Mouse (Mus musculus) Patski (cell line): Measurements from ENCODE around the gene Alox5ap. TPM values are rescaled to one million over a fixed set of nuclear protein-coding genes. Genes with fewer than 3 reads are reported as not detected.

Source experiments
- ATAC-seq: fragments of 100-300 bp; one replicate; pipeline ENCODE4 v1.8.0; 2021
- CTCF ChIA-PET: fragments of 350-600 bp; sonication (Branson Sonifier 250); formaldehyde crosslinking; loops from one replicate; lab custom pipeline; 2022; ENCODE audit warnings: inconsistent platforms; lab: Charles Lee
- POLR2A ChIA-PET: fragments of 350-600 bp; sonication (Branson Sonifier 250); formaldehyde crosslinking; loops from one replicate; lab custom pipeline; 2022; ENCODE audit warnings: antibody characterized with exemption, inconsistent platforms; lab: Charles Lee
- DNase-seq: peaks from one replicate; pipeline ENCODE4 v3.0.0-alpha.2; 2011; ENCODE audit warnings: low read depth, low spot score
- H3K27me3 ChIP-seq: fragments of 371-371 bp; one replicate; pipeline ENCODE4 v1.5.1; 2021
- CTCF ChIP-seq: fragments of 100-300 bp; IDR thresholded peaks from one replicate; pipeline ENCODE4 v1.5.1; 2021
- in situ Hi-C: fragments of 300-500 bp; cut with MboI; formaldehyde crosslinking; loops from 3 replicates; pipeline ENCODE4 v1.11.1; 2018; ENCODE audit warnings: low pct_unique_long_range_greater_than_20kb, mixed read lengths
- polyA plus RNA-seq: library from polyadenylated mRNA; unstranded; gene quantifications from one replicate; pipeline ENCODE4 v1.2.3, GENCODE M21; 2021

Gene Alox5ap
- polyA plus RNA-seq, 1 experiment from 2014 or later: 0.64 TPM

- TF ChIP-seq CTCF: peak; percentile 52
- POLR2A ChIA-PET: no interaction called here
- DNase-seq: peak; percentile 17
- in situ Hi-C loops: no loop called here
- no peaks in the 10 kb centered on the region for H3K27me3 ChIP-seq
- CTCF ChIA-PET: interaction anchor here (1.1 to 1.8 kb wide), 4 partner anchors 10 to 217 kb away, joined by 3 to 9 read pairs (median 4); no protein-coding TSS in a partner anchor
- ATAC-seq: peak; percentile 85
Observed at GRCm38 (mm10) chr5:149279273-149279844, 14.8 kb downstream of the Alox5ap start.

- TF ChIP-seq CTCF: peak; percentile 78
- in situ Hi-C loops: no loop called here
- no peaks in the 10 kb centered on the region for H3K27me3 ChIP-seq
- CTCF ChIA-PET: interaction anchor here (1.8 kb wide), 1 partner anchor 93 kb away, joined by 6 read pairs; no protein-coding TSS in a partner anchor
- POLR2A ChIA-PET: no interaction called here
- no peak for ATAC-seq
- no peak for DNase-seq
Observed at GRCm38 (mm10) chr5:149283009-149283408, 18.4 kb downstream of the Alox5ap start.

DNA sequence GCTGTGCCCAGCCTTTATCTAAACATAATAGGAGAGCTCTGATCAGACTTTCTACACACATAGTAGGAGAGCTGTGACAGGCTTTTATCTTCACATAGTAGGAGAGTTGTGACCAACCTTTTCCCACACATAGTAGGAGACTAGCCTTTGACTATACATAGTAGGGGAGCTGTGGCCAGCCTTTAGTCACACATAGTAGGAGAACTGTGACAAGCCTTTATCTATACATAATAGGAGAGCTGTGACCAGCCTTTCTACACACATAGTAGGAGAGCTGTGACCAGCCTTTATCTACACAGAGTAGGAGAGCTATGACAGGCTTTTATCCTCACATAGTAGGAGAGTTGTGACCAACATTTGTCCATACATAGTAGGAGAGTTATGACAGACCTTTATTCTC, 19.3 kb downstream of the Alox5ap start:
- DNase-seq: no peak
- ChIA-PET CTCF (interaction anchor here (1.3 to 1.8 kb wide), 4 partner anchors 11 to 221 kb away, joined by 4 to 6 read pairs (median 4); no protein-coding TSS in a partner anchor), POLR2A (no interaction called here)
- in situ Hi-C loops: no loop called here
- no peak for TF ChIP-seq CTCF
- no peak for ATAC-seq
- H3K27me3 ChIP-seq: no peaks in the 10 kb centered on the region

DNA sequence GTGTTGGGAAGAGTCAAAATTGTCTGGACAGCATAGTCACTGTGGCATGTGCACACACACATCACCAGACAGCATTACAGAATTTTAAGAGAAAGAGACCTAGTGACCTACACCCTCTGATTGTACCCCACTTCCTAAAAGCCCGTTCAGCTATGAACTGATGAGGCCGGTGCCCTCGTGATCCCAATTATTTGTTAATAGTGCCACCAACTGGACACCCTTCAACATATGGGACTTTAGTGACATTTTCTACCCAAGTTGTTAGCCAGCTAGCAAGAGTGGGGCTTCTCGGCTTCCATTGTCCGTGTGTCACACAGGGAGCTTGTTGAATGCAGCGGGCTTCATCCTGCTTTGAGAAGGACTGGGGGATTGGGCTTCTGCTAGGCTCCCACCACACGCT, 21.5 kb downstream of the Alox5ap start:
- in situ Hi-C loops: no loop called here
- ATAC-seq: no peak
- ChIA-PET POLR2A (no interaction called here), CTCF (interaction anchor here (0.9 to 1.4 kb wide), 3 partner anchors 68 to 237 kb away, joined by 3 to 4 read pairs (median 3); no protein-coding TSS in a partner anchor)
- no peaks in the 10 kb centered on the region for H3K27me3 ChIP-seq
- no peak for DNase-seq
- no peak for TF ChIP-seq CTCF

GRCm38 (mm10) chr5:149287148-149288038, 22.8 kb downstream of the Alox5ap start:
- DNase-seq (no peak), ATAC-seq (no peak)
- CTCF ChIA-PET: interaction anchor here (1.2 to 1.3 kb wide), 3 partner anchors 9 to 265 kb away, joined by 3 to 4 read pairs (median 3); no protein-coding TSS in a partner anchor
- POLR2A ChIA-PET: no interaction called here
- no peaks in the 10 kb centered on the region for H3K27me3 ChIP-seq
- in situ Hi-C loops: no loop called here
- TF ChIP-seq CTCF: no peak

DNA sequence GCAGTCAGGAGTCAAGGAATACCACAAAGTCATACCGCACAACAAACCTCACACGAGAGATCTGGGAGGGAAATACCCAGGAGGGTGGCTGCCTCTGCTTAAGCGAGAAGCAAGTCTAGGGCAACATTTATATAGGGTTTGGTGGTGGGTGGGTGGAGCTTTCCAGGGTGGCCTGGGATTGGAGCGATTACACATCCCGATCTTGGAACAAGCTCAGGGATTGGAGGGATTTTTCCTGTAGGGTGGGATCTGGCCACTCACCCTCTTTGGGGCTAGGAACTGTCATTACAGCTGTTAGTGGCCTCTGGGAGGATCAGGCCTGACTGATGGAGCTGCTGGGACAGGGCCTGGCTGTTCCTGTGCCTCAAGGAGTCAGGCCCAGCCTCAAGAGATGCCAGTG, 26.7 kb downstream of the Alox5ap start:
- DNase-seq (no peak), ATAC-seq (no peak)
- no peak for TF ChIP-seq CTCF
- in situ Hi-C loops: no loop called here
- CTCF ChIA-PET: no interaction called here
- POLR2A ChIA-PET: no interaction called here
- H3K27me3 ChIP-seq: no peaks in the 10 kb centered on the region

- POLR2A ChIA-PET: no interaction called here
- in situ Hi-C loops: no loop called here
- no peaks in the 10 kb centered on the region for H3K27me3 ChIP-seq
- DNase-seq: no peak
- TF ChIP-seq CTCF: no peak
- CTCF ChIA-PET: no interaction called here
- ATAC-seq: no peak
Observed at GRCm38 (mm10) chr5:149293071-149293470, 28.5 kb downstream of the Alox5ap start.

GRCm38 (mm10) chr5:149296808-149297207, 32.2 kb downstream of the Alox5ap start:
- DNase-seq: no peak
- ChIA-PET POLR2A (interaction anchor here (1.2 kb wide), 1 partner anchor 23 kb away, joined by 6 read pairs; no protein-coding TSS in a partner anchor), CTCF (interaction anchor here (1.1 to 1.4 kb wide), 2 partner anchors 9 to 18 kb away, joined by 4 read pairs; no protein-coding TSS in a partner anchor)
- ATAC-seq: no peak
- no peak for TF ChIP-seq CTCF
- H3K27me3 ChIP-seq: no peaks in the 10 kb centered on the region
- in situ Hi-C loops: no loop called here

DNA sequence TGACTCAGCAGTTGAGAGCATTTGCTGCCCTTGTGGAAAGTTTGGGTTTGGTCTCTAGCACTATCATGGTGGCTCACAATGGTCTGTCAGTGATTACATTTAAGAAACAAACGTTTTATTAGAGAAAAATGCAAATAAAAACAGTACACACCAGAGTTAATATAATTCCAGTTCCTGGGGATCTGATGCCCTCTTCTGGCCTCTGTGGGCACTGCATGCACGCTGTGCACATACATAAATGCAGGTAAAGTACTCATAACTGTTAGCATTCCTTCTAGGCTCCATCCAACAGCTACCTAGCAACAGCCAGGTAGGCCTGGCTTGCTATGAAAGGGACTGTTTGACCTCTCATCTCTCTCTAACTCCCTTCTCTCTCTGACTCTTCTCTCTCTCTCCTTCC, 32.9 kb downstream of the Alox5ap start:
- no peaks in the 10 kb centered on the region for H3K27me3 ChIP-seq
- TF ChIP-seq CTCF: peak; percentile 56
- no peak for DNase-seq
- in situ Hi-C loops: no loop called here
- no peak for ATAC-seq
- ChIA-PET CTCF (interaction anchor here (1.1 to 1.4 kb wide), 2 partner anchors 9 to 17 kb away, joined by 4 read pairs; no protein-coding TSS in a partner anchor), POLR2A (interaction anchor here (1.2 kb wide), 1 partner anchor 23 kb away, joined by 6 read pairs; no protein-coding TSS in a partner anchor)

- ChIA-PET CTCF (interaction anchor here (1.4 kb wide), 1 partner anchor 16 kb away, joined by 4 read pairs; no protein-coding TSS in a partner anchor), POLR2A (interaction anchor here (0.6 kb wide), 1 partner anchor 118 kb away, joined by 3 read pairs; no protein-coding TSS in a partner anchor)
- DNase-seq (no peak), ATAC-seq (no peak)
- in situ Hi-C loops: no loop called here
- no peak for TF ChIP-seq CTCF
- no peaks in the 10 kb centered on the region for H3K27me3 ChIP-seq
Observed at GRCm38 (mm10) chr5:149298234-149298633, 33.7 kb downstream of the Alox5ap start.
